Mouse (Mus musculus) megakaryocyte, embryonic 14.5 days (primary cell): ENCODE measurements around the gene Hhat.

Experiments used
- FLI1 ChIP-seq: IDR thresholded peaks from 2 replicates; pipeline ENCODE4 v1.6.1; 2012; ENCODE audit warnings: low read length, inconsistent platforms, mixed read lengths
- GATA1 ChIP-seq: IDR thresholded peaks from 3 replicates; pipeline ENCODE4 v1.6.1; 2012; ENCODE audit warnings: mixed read lengths, low read length, inconsistent platforms, borderline replicate concordance

GRCm38 (mm10) chr1:192522376-192523178 is 248.4 kb downstream of the Hhat start:
- no peak for TF ChIP-seq FLI1
- no peak for TF ChIP-seq GATA1
